Mouse (Mus musculus) MEL (cell line): ENCODE data around the gene 2310039H08Rik. TPM values are rescaled to one million over a fixed set of nuclear protein-coding genes. Genes with fewer than 3 reads are reported as not detected.

ENCODE experiments used
- DNase-seq: peaks from one replicate; pipeline ENCODE4 v3.0.0; 2011; ENCODE audit warnings: low read depth, low spot score
- H3K27ac ChIP-seq: 2 replicates; pipeline ENCODE4 v1.5.1; 2012; ENCODE audit warnings: low read depth, mild to moderate bottlenecking, control low read depth, low read length, moderate library complexity; ENCODE audit not compliant: control insufficient read depth
- H3K27me3 ChIP-seq, 2 experiments: fragments of 150-350 bp in 1 of 2; sonication (generic) in 1 of 2; 2 replicates each; pipeline ENCODE4 v1.6.1; 2012; ENCODE audit warnings: low read length in 2 of 2, mild to moderate bottlenecking in 2 of 2, improper control_type of control experiment in 1 of 2, moderate library complexity in 1 of 2; ENCODE audit not compliant: insufficient read depth in 2 of 2, control insufficient read depth in 1 of 2
- H3K36me3 ChIP-seq, 2 experiments: 2 replicates each; pipeline ENCODE4 v1.6.1; 2012 to 2014; ENCODE audit warnings: low read length in 2 of 2, improper control_type of control experiment in 1 of 2, inconsistent platforms in 1 of 2, mild to moderate bottlenecking in 1 of 2; ENCODE audit not compliant: insufficient read depth in 2 of 2, control insufficient read depth in 1 of 2
- H3K4me1 ChIP-seq, 2 experiments: fragments of 150-350 bp in 1 of 2; sonication (generic) in 1 of 2; 2 replicates each; pipeline ENCODE4 v1.6.1; 2012; ENCODE audit warnings: low read length in 2 of 2, improper control_type of control experiment in 1 of 2, mild to moderate bottlenecking in 1 of 2; ENCODE audit not compliant: insufficient read depth in 2 of 2, control insufficient read depth in 1 of 2
- H3K4me3 ChIP-seq, 2 experiments: fragments of 150-350 bp in 1 of 2; sonication (generic) in 1 of 2; 2 replicates each; pipeline ENCODE4 v1.5.1; 2012; ENCODE audit warnings: low read depth in 2 of 2, low read length in 2 of 2, mild to moderate bottlenecking in 2 of 2, moderate library complexity in 2 of 2, control low read depth in 1 of 2, improper control_type of control experiment in 1 of 2; ENCODE audit not compliant: control insufficient read depth in 1 of 2, insufficient read depth in 1 of 2
- H3K79me2 ChIP-seq: 2 replicates; pipeline ENCODE4 v1.6.1; 2012; ENCODE audit warnings: mild to moderate bottlenecking, low read length, moderate library complexity; ENCODE audit not compliant: control insufficient read depth, poor library complexity, insufficient read depth
- H3K9ac ChIP-seq: 2 replicates; pipeline ENCODE4 v1.6.1; 2012; ENCODE audit warnings: low read depth, mild to moderate bottlenecking, control low read depth, low read length, moderate library complexity; ENCODE audit not compliant: control insufficient read depth, poor library complexity, severe bottlenecking
- H3K9me3 ChIP-seq: fragments of 150-350 bp; sonication (generic); replicated peaks from 2 replicates; pipeline ENCODE4 v1.6.1; 2012; ENCODE audit warnings: mild to moderate bottlenecking, low read length, improper control_type of control experiment, moderate library complexity; ENCODE audit not compliant: insufficient read depth
- CHD2 ChIP-seq: IDR thresholded peaks from 2 replicates; pipeline ENCODE4 v1.6.1; 2011; ENCODE audit warnings: low read length, improper control_type of control experiment
- CTCF ChIP-seq, 3 experiments: IDR thresholded peaks in 2 of 3; conservative IDR thresholded peaks in 1 of 3; 2 replicates each; pipeline ENCODE4 v1.5.1; 2011 to 2012; ENCODE audit warnings: low read length in 3 of 3, low read depth in 2 of 3, mild to moderate bottlenecking in 2 of 3, improper control_type of control experiment in 1 of 3, inconsistent platforms in 1 of 3, mixed read lengths in 1 of 3, moderate library complexity in 1 of 3; ENCODE audit not compliant: control insufficient read depth in 1 of 3, insufficient read depth in 1 of 3, poor library complexity in 1 of 3, severe bottlenecking in 1 of 3
- E2F4 ChIP-seq: IDR thresholded peaks from 2 replicates; pipeline ENCODE4 v1.6.1; 2011; ENCODE audit warnings: low read depth, low read length, improper control_type of control experiment, borderline replicate concordance
- ELF1 ChIP-seq: IDR thresholded peaks from 2 replicates; pipeline ENCODE4 v1.6.1; 2014; ENCODE audit warnings: low read depth, mild to moderate bottlenecking, inconsistent platforms, low read length, improper control_type of control experiment, moderate library complexity
- EP300 ChIP-seq, 2 experiments: IDR thresholded peaks; 2 replicates each; pipeline ENCODE4 v1.6.1; 2011; ENCODE audit warnings: improper control_type of control experiment in 2 of 2, low read length in 2 of 2, low read depth in 1 of 2, mild to moderate bottlenecking in 1 of 2
- ETS1 ChIP-seq: IDR thresholded peaks from 2 replicates; pipeline ENCODE4 v1.6.1; 2012; ENCODE audit warnings: low read depth, mild to moderate bottlenecking, inconsistent platforms, low read length, improper control_type of control experiment, moderate library complexity
- GABPA ChIP-seq: IDR thresholded peaks from 2 replicates; pipeline ENCODE4 v1.6.1; 2012; ENCODE audit warnings: low read depth, mild to moderate bottlenecking, inconsistent platforms, low read length, improper control_type of control experiment, moderate library complexity
- GATA1 ChIP-seq: IDR thresholded peaks from 2 replicates; pipeline ENCODE4 v1.6.1; 2011; ENCODE audit warnings: low read depth, low read length, improper control_type of control experiment
- HCFC1 ChIP-seq: IDR thresholded peaks from 2 replicates; pipeline ENCODE4 v1.6.1; 2012; ENCODE audit warnings: low read depth, mild to moderate bottlenecking, inconsistent platforms, low read length, improper control_type of control experiment, moderate library complexity
- KAT2A ChIP-seq: conservative IDR thresholded peaks from 2 replicates; pipeline ENCODE4 v1.6.1; 2012; ENCODE audit warnings: low read depth, low read length, improper control_type of control experiment, inconsistent platforms
- MAZ ChIP-seq: IDR thresholded peaks from 2 replicates; pipeline ENCODE4 v1.6.1; 2012; ENCODE audit warnings: low read depth, mild to moderate bottlenecking, inconsistent platforms, low read length, improper control_type of control experiment
- MEF2A ChIP-seq: IDR thresholded peaks from 2 replicates; pipeline ENCODE4 v1.6.1; 2014; ENCODE audit warnings: low read depth, mild to moderate bottlenecking, inconsistent platforms, low read length, improper control_type of control experiment; ENCODE audit not compliant: poor library complexity, insufficient replicate concordance, severe bottlenecking; ENCODE audit errors: extremely low read depth
- MXI1 ChIP-seq: IDR thresholded peaks from 2 replicates; pipeline ENCODE4 v1.6.1; 2011; ENCODE audit warnings: mild to moderate bottlenecking, low read depth, low read length, improper control_type of control experiment
- MYB ChIP-seq: IDR thresholded peaks from 2 replicates; pipeline ENCODE4 v1.6.1; 2011; ENCODE audit warnings: mild to moderate bottlenecking, low read depth, low read length, improper control_type of control experiment
- MYC ChIP-seq: IDR thresholded peaks from 2 replicates; pipeline ENCODE4 v1.6.1; 2011; ENCODE audit warnings: low read depth, mild to moderate bottlenecking, low read length, improper control_type of control experiment, moderate library complexity
- NELFE ChIP-seq: IDR thresholded peaks from 2 replicates; pipeline ENCODE4 v1.6.1; 2011; ENCODE audit warnings: low read depth, low read length, improper control_type of control experiment
- NRF1 ChIP-seq: IDR thresholded peaks from 2 replicates; pipeline ENCODE4 v1.6.1; 2014; ENCODE audit warnings: low read depth, mild to moderate bottlenecking, inconsistent platforms, low read length, improper control_type of control experiment, moderate library complexity; ENCODE audit not compliant: poor library complexity, insufficient read depth, severe bottlenecking
- POLR2AphosphoS2 ChIP-seq: IDR thresholded peaks from 2 replicates; pipeline ENCODE4 v1.6.1; 2011; ENCODE audit warnings: low read length, improper control_type of control experiment
- POLR2AphosphoS5 ChIP-seq: IDR thresholded peaks from 2 replicates; pipeline ENCODE4 v1.6.1; 2012; ENCODE audit warnings: low read depth, borderline replicate concordance, mild to moderate bottlenecking, inconsistent platforms, low read length, moderate library complexity, mixed read lengths
- RAD21 ChIP-seq: IDR thresholded peaks from 2 replicates; pipeline ENCODE4 v1.6.1; 2011; ENCODE audit warnings: mild to moderate bottlenecking, low read depth, low read length, improper control_type of control experiment
- RCOR1 ChIP-seq: IDR thresholded peaks from 2 replicates; pipeline ENCODE4 v1.6.1; 2012; ENCODE audit warnings: low read depth, mild to moderate bottlenecking, inconsistent platforms, low read length, improper control_type of control experiment
- SIN3A ChIP-seq: IDR thresholded peaks from 2 replicates; pipeline ENCODE4 v1.6.1; 2012; ENCODE audit warnings: low read length, improper control_type of control experiment, inconsistent platforms
- SMC3 ChIP-seq: IDR thresholded peaks from 2 replicates; pipeline ENCODE4 v1.6.1; 2011; ENCODE audit warnings: low read depth, low read length, improper control_type of control experiment
- TAL1 ChIP-seq: IDR thresholded peaks from 2 replicates; pipeline ENCODE4 v1.6.1; 2012; ENCODE audit warnings: mild to moderate bottlenecking, inconsistent platforms, low read length, moderate library complexity, mixed read lengths
- TBP ChIP-seq: IDR thresholded peaks from 2 replicates; pipeline ENCODE4 v1.8.0; 2011; ENCODE audit warnings: low read depth, low read length, improper control_type of control experiment
- TCF12 ChIP-seq: IDR thresholded peaks from 2 replicates; pipeline ENCODE4 v1.6.1; 2014; ENCODE audit warnings: low read depth, mild to moderate bottlenecking, inconsistent platforms, low read length, improper control_type of control experiment, moderate library complexity
- UBTF ChIP-seq: IDR thresholded peaks from 2 replicates; pipeline ENCODE4 v1.6.1; 2012; ENCODE audit warnings: low read depth, mild to moderate bottlenecking, inconsistent platforms, low read length, improper control_type of control experiment, moderate library complexity, borderline replicate concordance; ENCODE audit not compliant: insufficient read depth
- ZKSCAN1 ChIP-seq: IDR thresholded peaks from 2 replicates; pipeline ENCODE4 v1.6.1; 2012; ENCODE audit warnings: low read depth, mild to moderate bottlenecking, inconsistent platforms, low read length, improper control_type of control experiment, moderate library complexity
- polyA plus RNA-seq, 2 experiments: library from polyadenylated mRNA; stranded (reverse) in 1 of 2; unstranded in 1 of 2; fragments of >175 nt in 1 of 2; fragments of >200 nt in 1 of 2; gene quantifications; 2 replicates each; pipeline versions ENCODE4 v1.2.1 to v1.2.4; 2012; ENCODE audit warnings: low replicate concordance in 2 of 2, low read depth in 1 of 2; ENCODE audit not compliant: insufficient read length in 2 of 2, insufficient read depth in 1 of 2, missing spikeins in 1 of 2
- total RNA-seq: library from RNA; depleted of rRNA; stranded (reverse); fragments of 300-350 nt; gene quantifications from 2 replicates; pipeline ENCODE4 v1.2.3, GENCODE M21; 2012

Gene 2310039H08Rik
- total and polyA plus RNA-seq, 3 experiments = 41.3 to 53.2 TPM; not detected in 1

DNA sequence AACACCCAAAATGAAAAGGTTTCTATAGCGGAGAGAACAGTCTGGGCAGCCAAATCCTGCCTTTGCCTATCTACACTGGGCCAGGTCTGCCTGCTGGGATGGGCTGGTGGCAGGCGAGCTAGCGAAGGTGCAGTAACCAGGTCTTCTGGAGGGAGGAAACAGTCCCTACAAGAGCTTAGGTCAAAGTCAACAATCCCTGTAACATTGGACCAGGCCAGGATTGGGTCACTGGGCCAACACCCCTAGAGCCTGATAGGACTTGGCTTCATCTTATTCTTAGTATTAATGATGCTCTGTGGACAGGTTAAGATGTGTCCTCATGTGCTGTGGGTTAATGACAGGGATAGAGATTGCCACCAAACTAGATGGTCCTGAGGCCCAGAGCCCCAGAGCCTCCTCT is 38.4 kb upstream of the 2310039H08Rik start:
- Histone ChIP-seq H3K4me3 (no peak overlapping the region), H3K27ac (no peak overlapping the region), H3K79me2 (no peaks in the 10 kb centered on the region), H3K9ac (no peak overlapping the region), H3K36me3 (no peaks in the 10 kb centered on the region; a peak in 2 of 4 replicates), H3K4me1 (no peaks in the 10 kb centered on the region), H3K27me3 (no peaks in the 10 kb centered on the region), H3K9me3 (no peaks in the 10 kb centered on the region)
- DNase-seq = no peak
- TF ChIP-seq TCF12 (no peak), MEF2A (no peak), TBP (no peak), POLR2AphosphoS2 (no peak), EP300 (IDR thresholded peaks at IDR 0.05; ENCODE audit: low read depth in 1 of 2, low read length in 2 of 2) (no peak), SIN3A (no peak), MYB (no peak), GABPA (no peak), MYC (no peak), MAZ (no peak), RAD21 (no peak), TAL1 (no peak)

DNA sequence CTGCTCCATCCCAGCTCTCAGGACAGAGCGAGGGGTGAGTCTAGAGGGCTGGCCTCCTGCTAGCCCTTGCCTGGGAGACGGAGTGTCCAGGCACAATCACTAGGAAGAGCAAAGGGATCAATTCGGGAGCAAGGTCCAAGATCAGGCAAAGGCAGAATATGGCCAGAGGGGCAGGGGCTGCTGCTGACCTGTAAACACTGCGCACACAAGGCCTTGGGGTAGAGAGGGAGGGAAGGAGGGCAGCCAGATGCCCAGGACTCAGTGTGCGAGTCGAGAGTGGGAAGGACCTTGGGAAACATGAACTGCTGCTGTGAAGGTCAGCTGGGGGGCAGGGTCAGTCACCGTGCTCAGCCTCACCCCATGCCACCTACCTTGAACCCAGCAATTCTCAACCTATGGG is 37.1 kb upstream of the 2310039H08Rik start:
- no peak overlapping the region for H3K27ac ChIP-seq

DNA sequence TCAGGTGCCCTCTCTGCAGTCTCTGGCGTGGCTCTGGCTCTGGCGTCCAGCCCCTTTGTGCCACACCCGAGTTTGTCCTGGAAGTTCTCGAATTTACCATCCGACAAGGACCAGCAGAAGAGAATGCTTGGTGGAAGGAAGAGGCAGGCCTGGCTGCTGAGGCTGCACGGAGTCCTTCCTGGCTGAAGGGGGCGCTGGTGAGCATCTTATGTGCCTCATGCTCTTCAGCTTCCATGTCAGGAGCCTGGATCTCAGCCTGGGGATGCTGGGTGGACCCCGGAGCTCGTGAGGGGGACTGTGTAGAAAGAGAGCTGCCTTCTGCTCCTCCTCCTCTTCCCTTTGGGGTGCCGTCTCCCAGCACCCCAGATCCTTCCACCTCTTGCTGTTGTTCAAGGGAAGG is 36.3 kb upstream of the 2310039H08Rik start:
- Histone ChIP-seq H3K27me3 (no peaks in the 10 kb centered on the region), H3K79me2 (no peaks in the 10 kb centered on the region), H3K36me3 (no peaks in the 10 kb centered on the region; a peak in 2 of 4 replicates), H3K4me1 (no peaks in the 10 kb centered on the region), H3K4me3 (no peak overlapping the region), H3K9me3 (no peaks in the 10 kb centered on the region), H3K9ac (no peak overlapping the region), H3K27ac (no peak overlapping the region)
- peak; percentile 72 for DNase-seq
- peak; percentile 73 to 87 (median 84) for TF ChIP-seq CTCF (IDR thresholded peaks at IDR 0.05 in 2 of 3, conservative IDR thresholded peaks at IDR 0.05 in 1 of 3; ENCODE audit: control insufficient read depth in 1 of 3, insufficient read depth in 1 of 3, low read depth in 2 of 3, low read length in 3 of 3, poor library complexity in 1 of 3, severe bottlenecking in 1 of 3)
- TF ChIP-seq SMC3 = peak; percentile 38
- no peak for TF ChIP-seq ZKSCAN1
- TF ChIP-seq GATA1 = no peak
- TF ChIP-seq ELF1 = no peak
- TF ChIP-seq KAT2A = no peak
- no peak for TF ChIP-seq MYC
- TF ChIP-seq NRF1 = no peak
- TF ChIP-seq POLR2AphosphoS5 = no peak
- no peak for TF ChIP-seq NELFE
- no peak for TF ChIP-seq UBTF
- no peak for TF ChIP-seq RCOR1
- no peak for TF ChIP-seq MAZ
- no peak for TF ChIP-seq MXI1
- TF ChIP-seq RAD21 = peak; percentile 6; the same call in 1 of the 2 replicates
- TF ChIP-seq CHD2 = no peak
- TF ChIP-seq EP300 (IDR thresholded peaks at IDR 0.05; ENCODE audit: low read depth in 1 of 2, low read length in 2 of 2) = no peak
- TF ChIP-seq SIN3A = no peak
- no peak for TF ChIP-seq HCFC1

More for the DNA sequence above, 37.1 kb upstream of the 2310039H08Rik start:
- TF ChIP-seq MYB = no peak
- no peak for TF ChIP-seq ETS1
- TF ChIP-seq E2F4 = no peak
- DNase-seq = no peak
- Histone ChIP-seq H3K4me1 (no peaks in the 10 kb centered on the region), H3K27me3 (no peaks in the 10 kb centered on the region), H3K4me3 (no peak overlapping the region), H3K9me3 (no peaks in the 10 kb centered on the region), H3K36me3 (no peaks in the 10 kb centered on the region; a peak in 2 of 4 replicates), H3K9ac (no peak overlapping the region), H3K79me2 (no peaks in the 10 kb centered on the region)
